Mouse (Mus musculus) retina, postnatal 7 days (tissue): ENCODE results near the gene Fetub.
"Not testable (repeated sequence)": the region's sequence is repeated elsewhere in the genome, so short reads cannot be mapped to it uniquely, and the experiment has no call there.

ENCODE experiments used
- DNase-seq: peaks from one replicate; pipeline ENCODE4 v3.0.0-alpha.2; 2012; ENCODE audit warnings: low read depth, low spot score

Gene Fetub

DNA sequence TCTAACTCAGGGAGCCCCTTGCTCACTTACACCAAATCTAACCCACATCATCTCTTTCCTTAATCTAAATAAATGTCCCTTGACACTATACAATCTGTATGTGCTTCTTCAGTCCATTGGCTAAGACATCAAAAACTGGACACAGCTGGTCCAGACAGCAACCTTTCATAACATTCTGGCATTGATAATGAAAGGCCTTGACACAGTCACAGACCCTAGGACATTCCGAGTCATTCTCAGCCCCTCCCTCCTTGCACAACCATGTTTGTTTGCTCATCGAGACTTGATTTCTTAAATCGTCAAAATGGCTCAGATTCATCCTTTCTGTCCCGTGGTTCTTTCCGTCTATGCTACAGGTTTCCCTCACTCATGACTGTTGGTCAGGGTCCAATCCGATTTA, 8.8 kb upstream of the Fetub start:
- DNase-seq, result no peak

GRCm38 (mm10) chr16:22911986-22912385, 6.1 kb upstream of the Fetub start:
- DNase-seq, result no peak

- no peak for DNase-seq
Observed at GRCm38 (mm10) chr16:22912886-22913285, 5.2 kb upstream of the Fetub start.

- no peak for DNase-seq
Observed at GRCm38 (mm10) chr16:22914276-22914675, 3.9 kb upstream of the Fetub start.

GRCm38 (mm10) chr16:22918664-22919312, 654 bp downstream of the Fetub start:
- no peak for DNase-seq

- no peak for DNase-seq
Observed at GRCm38 (mm10) chr16:22919971-22920854, 2.1 kb downstream of the Fetub start.

DNA sequence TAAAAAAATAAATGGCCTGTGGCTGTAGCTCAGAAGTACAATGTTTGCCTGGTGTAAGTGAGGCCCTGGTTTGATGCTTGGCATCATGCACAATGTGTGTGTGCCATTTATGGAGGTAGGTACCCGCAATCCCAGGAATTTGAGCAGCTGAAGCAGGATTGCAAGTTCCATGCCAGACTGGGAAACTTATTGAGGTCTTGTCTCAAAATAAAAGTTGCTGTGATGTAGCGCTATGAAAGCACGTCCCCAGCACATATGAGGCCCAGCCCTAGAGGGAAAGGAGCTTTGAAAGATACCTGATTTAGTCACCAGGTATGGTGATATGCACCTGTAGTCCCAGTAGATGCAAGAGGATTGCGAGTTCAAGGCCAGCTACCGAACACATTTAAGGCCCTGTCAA, 3.6 kb downstream of the Fetub start:
- no peak for DNase-seq

DNA sequence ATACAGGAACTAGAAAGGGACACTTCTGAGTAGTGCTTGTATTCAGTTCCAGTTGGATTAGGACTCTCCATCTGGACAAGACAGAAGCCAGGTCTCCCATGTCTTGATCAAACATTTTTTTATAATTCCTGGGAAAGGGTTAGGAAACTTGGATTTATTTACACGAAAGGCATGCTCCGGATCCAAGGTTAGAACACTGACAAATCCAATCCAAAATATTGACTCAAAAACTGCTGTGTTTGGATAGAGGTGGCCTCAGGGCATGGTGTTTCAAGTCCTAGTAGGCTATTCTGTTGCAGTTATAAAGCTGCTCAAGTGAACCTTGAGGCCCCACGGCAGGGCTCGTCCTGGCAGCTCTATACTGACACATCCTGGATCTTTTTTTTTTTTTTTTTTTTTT, 4.3 kb downstream of the Fetub start:
- DNase-seq, result no peak

DNA sequence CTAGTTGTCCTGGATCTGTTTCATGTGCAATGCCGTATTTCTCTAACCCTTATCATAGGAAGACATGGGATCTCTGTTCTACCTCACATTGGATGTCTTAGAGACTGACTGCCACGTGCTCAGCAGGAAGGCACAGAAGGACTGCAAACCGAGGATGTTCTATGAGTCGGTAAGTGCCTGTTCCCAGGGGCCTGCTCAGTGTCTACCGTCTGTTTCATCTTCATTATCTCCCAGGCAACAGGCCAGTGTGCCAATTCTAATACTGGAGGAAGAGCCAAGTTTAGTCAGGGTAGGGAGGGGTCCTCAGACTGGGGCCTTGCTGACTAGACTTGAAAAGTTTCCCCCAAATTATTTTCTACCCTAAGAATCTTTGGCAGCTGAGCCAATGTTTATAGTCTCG, 11.4 kb downstream of the Fetub start:
- DNase-seq, result no peak

DNA sequence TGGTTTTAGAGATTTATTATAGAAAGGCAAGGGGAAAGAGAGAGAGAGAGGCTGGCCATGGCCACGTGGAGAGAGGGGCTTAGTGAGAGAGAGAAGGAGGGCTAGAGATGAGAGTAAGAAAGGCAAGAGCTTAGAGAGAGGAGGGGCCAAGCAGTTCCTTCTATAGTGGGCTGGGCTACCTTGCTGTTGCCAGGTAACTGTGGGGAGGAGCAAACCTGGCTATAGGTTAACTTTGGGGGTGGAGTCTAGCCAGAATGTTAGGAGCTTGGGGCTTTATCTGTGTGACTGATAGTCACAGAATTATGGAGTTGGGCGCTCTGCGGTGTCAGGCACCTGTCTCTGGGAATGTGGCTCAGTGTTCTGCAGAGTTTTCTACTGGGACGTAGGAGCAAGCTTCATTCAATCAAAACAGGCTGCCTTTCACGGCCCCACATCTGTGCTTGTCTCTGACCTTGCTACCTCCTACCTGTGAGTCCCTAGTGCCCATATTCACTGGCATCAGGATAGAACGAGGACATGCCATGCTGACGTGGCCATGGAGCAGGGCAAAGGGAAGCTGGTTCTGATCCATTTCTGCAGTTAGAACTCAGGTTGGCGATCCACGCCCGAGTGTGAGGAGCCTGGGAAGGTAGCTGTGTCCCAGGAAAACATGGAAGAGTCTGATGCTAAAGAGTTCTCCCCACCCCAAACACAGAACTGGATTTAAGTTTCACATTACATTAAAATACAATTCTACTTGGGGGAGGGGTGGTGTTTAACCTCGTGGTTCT, 13.5 kb downstream of the Fetub start:
- DNase-seq, result no peak

- no peak for DNase-seq
Observed at GRCm38 (mm10) chr16:22937631-22938030, 19.5 kb downstream of the Fetub start.

- no peak for DNase-seq
Observed at GRCm38 (mm10) chr16:22938541-22938940, 20.4 kb downstream of the Fetub start.

DNA sequence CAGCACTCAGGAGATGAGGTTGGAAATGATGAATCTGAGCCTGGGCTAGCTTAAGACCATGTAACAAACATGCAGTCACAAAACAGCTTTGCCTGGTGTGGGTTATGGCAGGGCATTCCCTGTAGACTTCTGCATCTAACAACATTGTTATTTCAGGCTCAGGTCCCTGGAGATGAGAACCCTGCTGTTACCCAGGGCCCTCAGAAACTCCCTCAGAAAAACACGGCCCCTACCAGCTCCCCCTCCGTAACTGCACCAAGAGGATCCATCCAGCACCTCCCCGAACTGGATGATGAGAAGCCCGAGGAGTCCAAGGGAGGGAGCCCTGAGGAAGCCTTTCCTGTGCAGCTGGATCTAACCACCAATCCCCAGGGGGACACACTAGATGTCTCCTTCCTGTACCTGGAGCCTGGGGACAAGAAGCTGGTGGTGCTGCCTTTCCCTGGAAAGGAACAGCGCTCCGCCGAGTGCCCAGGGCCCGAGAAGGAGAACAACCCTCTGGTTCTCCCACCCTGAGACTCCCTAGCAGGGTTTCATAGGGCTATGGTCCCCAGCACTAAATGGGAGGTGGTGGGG, 21.1 kb downstream of the Fetub start:
- DNase-seq, result no peak

- not testable (repeated sequence) for DNase-seq
Observed at GRCm38 (mm10) chr16:22941825-22942476, 23.8 kb downstream of the Fetub start.

DNA sequence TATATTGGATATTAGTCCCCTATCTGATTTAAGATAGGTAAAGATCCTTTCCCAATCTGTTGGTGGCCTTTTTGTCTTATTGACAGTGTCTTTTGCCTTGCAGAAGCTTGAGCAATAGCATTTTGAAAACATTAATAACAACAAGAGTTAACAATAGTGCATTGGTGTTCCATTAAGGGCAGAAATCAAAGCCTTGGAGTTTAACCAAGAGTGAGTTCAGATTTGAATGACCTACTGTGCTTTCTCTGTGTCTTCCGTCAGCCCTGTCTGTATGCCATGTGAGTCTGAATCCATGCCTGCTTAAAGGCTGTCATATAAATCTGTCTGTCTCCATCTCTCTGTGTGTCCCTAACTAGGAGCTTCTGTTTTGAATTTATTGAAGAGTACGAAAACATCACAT, 29.2 kb downstream of the Fetub start:
- no peak for DNase-seq

- no peak for DNase-seq
Observed at GRCm38 (mm10) chr16:22950840-22951395, 32.8 kb downstream of the Fetub start, which contains the start of gene Hrg. Gene Hrg (plus strand): TSS chr16:22951072.

DNA sequence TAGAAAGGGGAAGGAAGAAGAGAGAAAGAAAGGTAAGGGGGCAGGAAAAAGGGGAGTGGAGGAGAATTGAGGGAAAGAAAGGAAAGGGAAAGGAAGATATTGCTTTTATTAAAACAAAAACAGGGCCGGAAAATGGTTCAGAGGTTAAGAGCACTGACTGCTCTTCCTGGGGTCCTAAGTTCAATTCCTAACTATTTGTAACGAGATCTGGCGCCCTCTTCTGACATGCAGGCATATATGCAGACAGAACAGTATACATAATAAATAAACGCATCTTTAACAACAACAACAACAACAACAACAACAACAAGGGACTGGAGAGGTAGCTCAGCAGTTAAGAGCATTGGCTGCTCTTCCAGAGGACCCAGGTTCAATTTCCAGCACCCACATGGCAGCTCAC, 34.9 kb downstream of the Fetub start:
- no peak for DNase-seq

DNA sequence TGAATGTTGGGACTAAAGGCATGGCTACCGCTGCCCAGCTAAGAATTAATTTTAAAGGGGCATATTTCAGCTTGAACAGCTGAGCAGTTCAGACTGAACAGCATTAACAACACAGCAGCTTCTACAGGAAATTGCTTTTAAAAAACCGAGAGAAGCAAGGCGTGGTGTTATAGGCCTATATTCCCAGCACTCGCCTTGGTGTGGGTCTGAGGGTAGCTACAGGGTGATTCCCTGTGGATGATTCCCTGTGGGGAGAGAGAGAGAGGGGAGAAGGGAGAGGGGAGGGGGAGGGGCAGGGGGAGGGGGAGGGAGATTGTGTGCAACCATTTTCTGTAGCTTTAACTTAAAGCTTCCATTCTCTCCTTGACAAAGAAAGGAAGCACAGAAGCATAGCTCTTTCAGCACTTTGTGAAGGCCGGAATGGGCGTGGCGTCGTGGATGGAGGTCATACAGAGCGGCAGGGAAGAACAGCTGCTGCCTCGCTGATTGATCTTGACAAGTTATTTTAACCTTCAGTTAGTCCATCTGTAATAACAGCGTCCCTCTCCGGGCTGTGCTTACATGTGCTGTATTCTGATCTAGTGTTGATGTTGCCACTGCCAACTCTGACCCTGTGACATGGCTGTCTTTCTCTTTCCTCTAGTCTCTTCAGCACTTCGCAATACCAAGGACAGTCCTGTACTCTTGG, 37.4 kb downstream of the Fetub start:
- DNase-seq, result no peak

DNA sequence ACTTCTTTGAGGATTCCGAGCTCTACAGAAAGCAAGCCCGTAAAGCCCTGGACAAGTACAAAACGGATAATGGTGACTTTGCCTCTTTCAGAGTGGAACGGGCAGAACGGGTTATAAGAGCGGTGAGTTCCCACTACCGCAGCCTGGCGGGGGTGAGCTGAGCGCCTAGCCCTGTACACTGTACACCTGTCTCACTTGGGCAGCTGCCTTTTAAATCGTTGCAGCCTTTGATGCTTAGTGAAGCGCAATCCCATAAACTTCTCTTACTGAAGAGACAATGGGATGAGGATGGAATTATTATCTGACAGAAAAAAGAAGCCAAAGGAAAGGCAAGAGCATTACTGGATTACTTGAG, 37.9 kb downstream of the Fetub start:
- no peak for DNase-seq

DNA sequence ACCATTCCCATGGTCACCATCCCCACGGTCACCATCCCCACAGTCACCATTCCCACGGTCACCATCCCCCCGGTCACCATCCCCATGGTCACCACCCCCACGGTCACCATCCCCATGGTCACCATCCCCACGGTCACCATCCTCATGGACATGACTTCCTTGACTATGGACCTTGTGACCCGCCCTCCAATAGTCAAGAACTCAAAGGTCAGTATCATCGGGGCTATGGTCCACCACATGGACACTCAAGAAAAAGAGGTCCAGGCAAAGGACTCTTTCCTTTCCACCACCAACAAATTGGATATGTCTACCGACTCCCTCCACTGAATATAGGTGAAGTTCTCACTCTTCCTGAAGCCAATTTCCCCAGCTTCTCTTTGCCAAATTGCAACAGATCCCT, 42.9 kb downstream of the Fetub start:
- DNase-seq, result no peak

- no peak for DNase-seq
Observed at GRCm38 (mm10) chr16:22962256-22962655, 44.1 kb downstream of the Fetub start.
